Mouse (Mus musculus): ENCODE measurements around the gene Mzt1. TPM values are rescaled to one million over a fixed set of nuclear protein-coding genes. Genes with fewer than 3 reads are reported as not detected.

Mzt1 gene
- polyA plus RNA-seq, 1 experiment: 3.2 TPM

GRCm38 (mm10) chr14:99032596-99032995 is 13.3 kb downstream of the Mzt1 start:
- H3K27ac ChIP-seq (ENCODE audit: insufficient read depth, low read depth, low read length): no peak overlapping the region
- TF ChIP-seq CTCF (IDR thresholded peaks at IDR 0.05; ENCODE audit: extremely low read depth, insufficient read length, insufficient replicate concordance, low read depth, low read length) (no peak), POLR2A (IDR thresholded peaks at IDR 0.05; ENCODE audit: low read depth, low read length) (no peak)
- no peaks in the 10 kb centered on the region for H3K27me3 ChIP-seq (ENCODE audit: control insufficient read depth, insufficient read depth, low read length)
- H3K4me3 ChIP-seq (ENCODE audit: low read depth, low read length): no peak overlapping the region
- 41% methylated on average over 5 of the region's 5 CpGs for WGBS
- peaks cover 10% of the 10 kb centered on the region; the same call in 1 of the 2 replicates for H3K36me3 ChIP-seq (ENCODE audit: control insufficient read depth, insufficient read depth, low read length)
- no peaks in the 10 kb centered on the region for H3K4me1 ChIP-seq (ENCODE audit: control insufficient read depth, insufficient read depth, insufficient read length, low read length)

- TF ChIP-seq CTCF (IDR thresholded peaks at IDR 0.05; ENCODE audit: extremely low read depth, insufficient read length, insufficient replicate concordance, low read depth, low read length) (no peak), POLR2A (IDR thresholded peaks at IDR 0.05; ENCODE audit: low read depth, low read length) (no peak)
- Histone ChIP-seq H3K27ac (ENCODE audit: insufficient read depth, low read depth, low read length) (no peak overlapping the region), H3K4me1 (ENCODE audit: control insufficient read depth, insufficient read depth, insufficient read length, low read length) (no peaks in the 10 kb centered on the region), H3K4me3 (ENCODE audit: low read depth, low read length) (no peak overlapping the region), H3K27me3 (ENCODE audit: control insufficient read depth, insufficient read depth, low read length) (no peaks in the 10 kb centered on the region), H3K36me3 (ENCODE audit: control insufficient read depth, insufficient read depth, low read length) (peaks cover 10% of the 10 kb centered on the region; the same call in 1 of the 2 replicates)
- WGBS: 94% methylated on average over 5 of the region's 5 CpGs
These were observed 14.5 kb downstream of the Mzt1 start for GRCm38 (mm10) chr14:99031337-99031873.

- no peak overlapping the region for H3K27ac ChIP-seq (ENCODE audit: insufficient read depth, low read depth, low read length)
- TF ChIP-seq POLR2A (IDR thresholded peaks at IDR 0.05; ENCODE audit: low read depth, low read length): no peak
- WGBS: 64% methylated on average over 5 of the region's 5 CpGs
These were observed 15.9 kb downstream of the Mzt1 start for GRCm38 (mm10) chr14:99029987-99030386.

GRCm38 (mm10) chr14:99022346-99023086 is 23.4 kb downstream of the Mzt1 start:
- WGBS: 46% methylated on average over 12 of the region's 12 CpGs

More at GRCm38 (mm10) chr14:99029987-99030386, 15.9 kb downstream of the Mzt1 start:
- peaks cover 6% of the 10 kb centered on the region; the same call in 1 of the 2 replicates for H3K36me3 ChIP-seq (ENCODE audit: control insufficient read depth, insufficient read depth, low read length)
- H3K4me3 ChIP-seq (ENCODE audit: low read depth, low read length): no peak overlapping the region
- H3K4me1 ChIP-seq (ENCODE audit: control insufficient read depth, insufficient read depth, insufficient read length, low read length): no peaks in the 10 kb centered on the region
- no peaks in the 10 kb centered on the region for H3K27me3 ChIP-seq (ENCODE audit: control insufficient read depth, insufficient read depth, low read length)

GRCm38 (mm10) chr14:99019136-99019808 is 26.7 kb downstream of the Mzt1 start:
- TF ChIP-seq CTCF (IDR thresholded peaks at IDR 0.05; ENCODE audit: extremely low read depth, insufficient read length, insufficient replicate concordance, low read depth, low read length) (no peak), POLR2A (IDR thresholded peaks at IDR 0.05; ENCODE audit: low read depth, low read length) (no peak)
- no peaks in the 10 kb centered on the region; the same call in 1 of the 2 replicates for H3K27me3 ChIP-seq (ENCODE audit: control insufficient read depth, insufficient read depth, low read length)
- H3K4me1 ChIP-seq (ENCODE audit: control insufficient read depth, insufficient read depth, insufficient read length, low read length): no peaks in the 10 kb centered on the region
- H3K27ac ChIP-seq (ENCODE audit: insufficient read depth, low read depth, low read length): no peak overlapping the region
- H3K36me3 ChIP-seq (ENCODE audit: control insufficient read depth, insufficient read depth, low read length): no peaks in the 10 kb centered on the region
- 40% methylated on average over 10 of the region's 10 CpGs for WGBS
- H3K4me3 ChIP-seq (ENCODE audit: low read depth, low read length): no peak overlapping the region

More at GRCm38 (mm10) chr14:99022346-99023086, 23.4 kb downstream of the Mzt1 start:
- Histone ChIP-seq H3K36me3 (ENCODE audit: control insufficient read depth, insufficient read depth, low read length) (no peaks in the 10 kb centered on the region), H3K4me1 (ENCODE audit: control insufficient read depth, insufficient read depth, insufficient read length, low read length) (no peaks in the 10 kb centered on the region), H3K4me3 (ENCODE audit: low read depth, low read length) (no peak overlapping the region), H3K27me3 (ENCODE audit: control insufficient read depth, insufficient read depth, low read length) (no peaks in the 10 kb centered on the region; the same call in 1 of the 2 replicates), H3K27ac (ENCODE audit: insufficient read depth, low read depth, low read length) (no peak overlapping the region)
- TF ChIP-seq POLR2A (IDR thresholded peaks at IDR 0.05; ENCODE audit: low read depth, low read length): no peak
- TF ChIP-seq CTCF (IDR thresholded peaks at IDR 0.05; ENCODE audit: extremely low read depth, insufficient read length, insufficient replicate concordance, low read depth, low read length): no peak

- no peak overlapping the region for H3K4me3 ChIP-seq (ENCODE audit: low read depth, low read length)
These were observed 27.2 kb downstream of the Mzt1 start for GRCm38 (mm10) chr14:99018691-99019090.

GRCm38 (mm10) chr14:99010920-99011313 is 35.0 kb downstream of the Mzt1 start:
- Histone ChIP-seq H3K27ac (ENCODE audit: insufficient read depth, low read depth, low read length) (no peak overlapping the region), H3K27me3 (ENCODE audit: control insufficient read depth, insufficient read depth, low read length) (no peaks in the 10 kb centered on the region), H3K4me3 (ENCODE audit: low read depth, low read length) (no peak overlapping the region), H3K4me1 (ENCODE audit: control insufficient read depth, insufficient read depth, insufficient read length, low read length) (no peaks in the 10 kb centered on the region), H3K36me3 (ENCODE audit: control insufficient read depth, insufficient read depth, low read length) (no peaks in the 10 kb centered on the region)
- 20% methylated on average over 2 of the region's 2 CpGs for WGBS
- TF ChIP-seq POLR2A (IDR thresholded peaks at IDR 0.05; ENCODE audit: low read depth, low read length): no peak

More at GRCm38 (mm10) chr14:99018691-99019090, 27.2 kb downstream of the Mzt1 start:
- H3K27ac ChIP-seq (ENCODE audit: insufficient read depth, low read depth, low read length): no peak overlapping the region
- H3K4me1 ChIP-seq (ENCODE audit: control insufficient read depth, insufficient read depth, insufficient read length, low read length): no peaks in the 10 kb centered on the region
- no peaks in the 10 kb centered on the region; the same call in 1 of the 2 replicates for H3K27me3 ChIP-seq (ENCODE audit: control insufficient read depth, insufficient read depth, low read length)
- TF ChIP-seq CTCF (IDR thresholded peaks at IDR 0.05; ENCODE audit: extremely low read depth, insufficient read length, insufficient replicate concordance, low read depth, low read length): no peak
- no peak for TF ChIP-seq POLR2A (IDR thresholded peaks at IDR 0.05; ENCODE audit: low read depth, low read length)
- WGBS: 79% methylated on average over 7 of the region's 7 CpGs
- H3K36me3 ChIP-seq (ENCODE audit: control insufficient read depth, insufficient read depth, low read length): no peaks in the 10 kb centered on the region

Measured in small intestine, adult 2 months (tissue).